Mouse (Mus musculus) stomach, postnatal 0 days (tissue): ENCODE measurements at regions not wholly inside any gene's neighbourhood (a gene's known extent, or its start where the extent isn't known, plus 50 kb on each side); places are given as distances from the start of the nearest gene placed in this dataset.

Source experiments
- ATAC-seq: fragments of 200-750 bp; cut with Nextera tagmentation; 2 replicates; pipeline ENCODE4 v1.8.0; 2017; ENCODE audit not compliant: low FRiP score, low TSS enrichment
- DNase-seq: peaks from one replicate; pipeline ENCODE4 v3.0.0-alpha.2; 2016; ENCODE audit warnings: low spot score
- H3K27ac ChIP-seq: fragments of 300-500 bp; sonication (generic); replicated peaks from 2 replicates; pipeline ENCODE4 v1.5.1; 2014; ENCODE audit warnings: mild to moderate bottlenecking, control low read depth
- H3K27me3 ChIP-seq: fragments of 300-500 bp; sonication (generic); 2 replicates; pipeline ENCODE4 v1.6.1; 2014; ENCODE audit warnings: low read length; ENCODE audit not compliant: control insufficient read depth, insufficient read depth
- H3K36me3 ChIP-seq: fragments of 300-500 bp; sonication (generic); 2 replicates; pipeline ENCODE4 v1.6.1; 2014; ENCODE audit warnings: low read length, mixed read lengths; ENCODE audit not compliant: control insufficient read depth, insufficient read depth
- H3K4me1 ChIP-seq: fragments of 300-500 bp; sonication (generic); replicated peaks from 2 replicates; pipeline ENCODE4 v1.6.1; 2014; ENCODE audit warnings: antibody characterized with exemption; ENCODE audit not compliant: control insufficient read depth, insufficient read depth
- H3K4me2 ChIP-seq: fragments of 300-500 bp; sonication (generic); replicated peaks from 2 replicates; pipeline ENCODE4 v1.6.1; 2014; ENCODE audit warnings: low read depth, mild to moderate bottlenecking, control low read depth, moderate library complexity
- H3K4me3 ChIP-seq: fragments of 300-500 bp; sonication (generic); 2 replicates; pipeline ENCODE4 v1.5.1; 2014; ENCODE audit warnings: low read depth, low read length, control low read depth
- H3K9ac ChIP-seq: fragments of 300-500 bp; sonication (generic); 2 replicates; pipeline ENCODE4 v1.6.1; 2014; ENCODE audit warnings: mild to moderate bottlenecking, low read length, control low read depth, mixed read lengths
- H3K9me3 ChIP-seq: fragments of 300-500 bp; sonication (generic); 2 replicates; pipeline ENCODE4 v1.6.1; 2016; ENCODE audit warnings: low read length; ENCODE audit not compliant: control insufficient read depth
- CTCF ChIP-seq: IDR thresholded peaks from 2 replicates; pipeline ENCODE4 v1.5.1; 2016; ENCODE audit warnings: antibody characterized with exemption, low read depth, mild to moderate bottlenecking, moderate library complexity
- EP300 ChIP-seq: optimal IDR thresholded peaks from 2 replicates; pipeline ENCODE3; 2016; ENCODE audit warnings: antibody characterized with exemption
- WGBS: fragments of 180-500 bp; shearing (Covaris S2); extraction: QIAGEN DNeasy Blood & Tissue Kit; methylation state at CpG from one replicate; pipeline ENCODE4 v1.1.7; 2014; 5-methylcytosine and 5-hydroxymethylcytosine counted together

- no peak for TF ChIP-seq EP300
- TF ChIP-seq CTCF = no peak
Measured at GRCm38 (mm10) chr13:101083416-101083815, 250.2 kb upstream of the Slc30a5 start.

GRCm38 (mm10) chr13:101068489-101068888, 235.3 kb upstream of the Slc30a5 start:
- DNase-seq = peak; percentile 22
- H3K9ac ChIP-seq = no peak overlapping the region
- no peak overlapping the region for H3K27ac ChIP-seq
- H3K27me3 ChIP-seq = no peaks in the 10 kb centered on the region
- no peak overlapping the region for H3K4me2 ChIP-seq
- 68% methylated on average over 6 of the region's 6 CpGs for WGBS
- TF ChIP-seq CTCF (peak; percentile 52), EP300 (no peak)
- no peaks in the 10 kb centered on the region for H3K4me1 ChIP-seq
- ATAC-seq = no peak
- H3K4me3 ChIP-seq = no peak overlapping the region
- H3K36me3 ChIP-seq = no peaks in the 10 kb centered on the region
- H3K9me3 ChIP-seq = no peaks in the 10 kb centered on the region

More at GRCm38 (mm10) chr13:101083416-101083815, 250.2 kb upstream of the Slc30a5 start:
- H3K4me1 ChIP-seq = no peaks in the 10 kb centered on the region
- H3K4me2 ChIP-seq = no peak overlapping the region
- H3K4me3 ChIP-seq = no peak overlapping the region
- ATAC-seq (no peak), DNase-seq (no peak)
- no peaks in the 10 kb centered on the region for H3K9me3 ChIP-seq
- 62% methylated on average over 1 of the region's 1 CpGs for WGBS
- no peak overlapping the region for H3K27ac ChIP-seq
- H3K27me3 ChIP-seq = no peaks in the 10 kb centered on the region
- H3K9ac ChIP-seq = no peak overlapping the region
- no peaks in the 10 kb centered on the region for H3K36me3 ChIP-seq

GRCm38 (mm10) chr13:101062582-101062981, 229.4 kb upstream of the Slc30a5 start:
- no peak overlapping the region for H3K9ac ChIP-seq
- no peaks in the 10 kb centered on the region for H3K9me3 ChIP-seq
- no peak overlapping the region for H3K27ac ChIP-seq
- no peak overlapping the region for H3K4me2 ChIP-seq
- no peaks in the 10 kb centered on the region for H3K36me3 ChIP-seq
- TF ChIP-seq CTCF (no peak), EP300 (no peak)
- 34% methylated on average over 8 of the region's 8 CpGs for WGBS
- H3K4me3 ChIP-seq = no peak overlapping the region
- no peaks in the 10 kb centered on the region for H3K27me3 ChIP-seq
- DNase-seq (peak; percentile 21), ATAC-seq (no peak)
- H3K4me1 ChIP-seq = no peaks in the 10 kb centered on the region

- H3K4me1 ChIP-seq = no peaks in the 10 kb centered on the region
- H3K36me3 ChIP-seq = no peaks in the 10 kb centered on the region
- no peak overlapping the region for H3K27ac ChIP-seq
- H3K4me2 ChIP-seq = no peak overlapping the region
- H3K27me3 ChIP-seq = no peaks in the 10 kb centered on the region
- 72% methylated on average over 15 of the region's 15 CpGs for WGBS
- TF ChIP-seq EP300 (no peak), CTCF (no peak)
- no peak overlapping the region for H3K9ac ChIP-seq
- no peak for DNase-seq
- ATAC-seq = no peak
- H3K4me3 ChIP-seq = no peak overlapping the region
- H3K9me3 ChIP-seq = no peaks in the 10 kb centered on the region
Measured at GRCm38 (mm10) chr13:101061233-101062144, 228.3 kb upstream of the Slc30a5 start.

GRCm38 (mm10) chr13:101049511-101049910, 216.3 kb upstream of the Slc30a5 start:
- H3K27me3 ChIP-seq = no peaks in the 10 kb centered on the region
- 92% methylated on average over 1 of the region's 1 CpGs for WGBS
- ATAC-seq = no peak
- no peaks in the 10 kb centered on the region for H3K36me3 ChIP-seq
- H3K9ac ChIP-seq = no peak overlapping the region
- H3K4me3 ChIP-seq = no peak overlapping the region
- TF ChIP-seq EP300 = no peak
- TF ChIP-seq CTCF = no peak
- no peaks in the 10 kb centered on the region for H3K9me3 ChIP-seq
- no peak overlapping the region for H3K27ac ChIP-seq
- H3K4me2 ChIP-seq = no peak overlapping the region
- DNase-seq = no peak
- H3K4me1 ChIP-seq = no peaks in the 10 kb centered on the region

DNA sequence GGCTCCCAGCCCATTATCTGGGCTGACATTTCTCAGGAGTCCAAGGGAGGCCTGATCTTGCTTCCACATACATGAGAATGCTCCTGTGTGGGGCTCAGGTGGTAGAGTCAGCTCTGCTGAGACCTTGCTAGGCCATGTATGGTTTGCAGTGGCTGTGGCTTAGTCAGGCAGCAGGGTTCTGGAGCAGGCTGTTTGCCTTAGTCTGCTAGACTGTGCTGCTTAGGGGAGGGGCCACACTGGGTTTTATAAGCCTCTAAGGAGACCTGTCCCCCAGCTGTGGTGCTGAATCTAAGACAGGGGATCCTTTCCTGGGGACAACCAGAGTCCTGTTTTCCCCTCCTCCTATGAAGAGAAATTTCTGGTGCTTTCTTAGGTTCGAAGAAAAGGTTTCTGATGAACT, 199.4 kb upstream of the Slc30a5 start:
- Histone ChIP-seq H3K27ac (no peak overlapping the region), H3K9me3 (no peaks in the 10 kb centered on the region), H3K27me3 (no peaks in the 10 kb centered on the region), H3K4me3 (no peak overlapping the region), H3K9ac (no peak overlapping the region), H3K36me3 (no peaks in the 10 kb centered on the region), H3K4me2 (no peak overlapping the region), H3K4me1 (no peaks in the 10 kb centered on the region)
- peak; percentile 46 for DNase-seq
- 73% methylated on average over 1 of the region's 1 CpGs for WGBS
- ATAC-seq = no peak
- TF ChIP-seq CTCF (no peak), EP300 (no peak)
